Mouse (Mus musculus): ENCODE results near the gene Rnf34. TPM values are rescaled to one million over a fixed set of nuclear protein-coding genes. Genes with fewer than 3 reads are reported as not detected.
A peak's percentile ranks its signal among the peaks of the same experiment; 100 is the strongest.

Gene Rnf34
- polyA plus RNA-seq, 1 experiment: 13.8 TPM

GRCm38 (mm10) chr5:122887033-122887432 is 37.2 kb downstream of the Rnf34 start:
- TF ChIP-seq GATA1 (IDR thresholded peaks at IDR 0.05; ENCODE audit: low read length): no peak

- no peak for TF ChIP-seq GATA1 (IDR thresholded peaks at IDR 0.05; ENCODE audit: low read length)
Observed at GRCm38 (mm10) chr5:122887926-122888611, 38.2 kb downstream of the Rnf34 start.

- no peak for TF ChIP-seq GATA1 (IDR thresholded peaks at IDR 0.05; ENCODE audit: low read length)
Observed at GRCm38 (mm10) chr5:122888612-122889214, 38.9 kb downstream of the Rnf34 start.

- TF ChIP-seq GATA1 (IDR thresholded peaks at IDR 0.05; ENCODE audit: low read length): no peak
Observed at GRCm38 (mm10) chr5:122890396-122890795, 40.5 kb downstream of the Rnf34 start.

GRCm38 (mm10) chr5:122893270-122893669 is 43.4 kb downstream of the Rnf34 start:
- TF ChIP-seq GATA1 (IDR thresholded peaks at IDR 0.05; ENCODE audit: low read length): no peak

- no peak for TF ChIP-seq GATA1 (IDR thresholded peaks at IDR 0.05; ENCODE audit: low read length)
Observed at GRCm38 (mm10) chr5:122894007-122894637, 44.3 kb downstream of the Rnf34 start.

- no peak for TF ChIP-seq GATA1 (IDR thresholded peaks at IDR 0.05; ENCODE audit: low read length)
Observed at GRCm38 (mm10) chr5:122894821-122895220, 45.0 kb downstream of the Rnf34 start.

GRCm38 (mm10) chr5:122898153-122898552 is 48.3 kb downstream of the Rnf34 start:
- no peak for TF ChIP-seq GATA1 (IDR thresholded peaks at IDR 0.05; ENCODE audit: low read length)

- no peak for TF ChIP-seq GATA1 (IDR thresholded peaks at IDR 0.05; ENCODE audit: low read length)
Observed at GRCm38 (mm10) chr5:122898963-122899776, 49.3 kb downstream of the Rnf34 start.

- TF ChIP-seq GATA1 (IDR thresholded peaks at IDR 0.05; ENCODE audit: low read length): no peak
Observed at GRCm38 (mm10) chr5:122899777-122900557, 50.1 kb downstream of the Rnf34 start.

- no peak for TF ChIP-seq GATA1 (IDR thresholded peaks at IDR 0.05; ENCODE audit: low read length)
Observed at GRCm38 (mm10) chr5:122900558-122901171, 50.8 kb downstream of the Rnf34 start.

GRCm38 (mm10) chr5:122901179-122901578 is 51.3 kb downstream of the Rnf34 start:
- TF ChIP-seq GATA1 (IDR thresholded peaks at IDR 0.05; ENCODE audit: low read length): no peak

- no peak for TF ChIP-seq GATA1 (IDR thresholded peaks at IDR 0.05; ENCODE audit: low read length)
Observed at GRCm38 (mm10) chr5:122901666-122902065, 51.8 kb downstream of the Rnf34 start.

GRCm38 (mm10) chr5:122902228-122902627 is 52.4 kb downstream of the Rnf34 start:
- TF ChIP-seq GATA1 (IDR thresholded peaks at IDR 0.05; ENCODE audit: low read length): peak; percentile 23

- no peak for TF ChIP-seq GATA1 (IDR thresholded peaks at IDR 0.05; ENCODE audit: low read length)
Observed at GRCm38 (mm10) chr5:122903165-122903564, 53.3 kb downstream of the Rnf34 start.
